Comparison of ENCODE assay signal across 29 mouse cellular contexts in genomic region chr9:107914764-107915420, GRCm38 (mm10). TPM values are rescaled to one million over a fixed set of nuclear protein-coding genes. Genes with fewer than 3 reads are reported as not detected.
"Had no signal": no experiment of that assay in that cellular context is flagged by ENCODE, and none has a peak within 500 bp of the region (broad histone marks: within the 10 kb centered on the region; RNA-seq: fewer than 3 reads in every experiment).

No protein-coding gene starts in this region.

- H3K27ac ChIP-seq: kidney, postnatal 0 days; layer of hippocampus, adult 2 months; liver, embryonic 12.5 days; liver, embryonic 15.5 days; lung, embryonic 15.5 days; midbrain, embryonic 12.5 days; neural tube, embryonic 15.5 days; stomach, embryonic 15.5 days had no signal

- H3K4me2 ChIP-seq: liver, embryonic 12.5 days; liver, embryonic 15.5 days; lung, embryonic 15.5 days; midbrain, embryonic 12.5 days; neural tube, embryonic 15.5 days; stomach, embryonic 15.5 days had no signal

- H3K4me1 ChIP-seq: liver, embryonic 12.5 days; liver, embryonic 15.5 days had no signal

- DNase-seq: kidney, adult 2 months; kidney, postnatal 25 days; layer of hippocampus, adult 9-11 months; liver; lung, adult 18-20 months; lung, postnatal 10 days; lung, postnatal 36 days; right cerebral cortex, postnatal 25 days; spleen, adult 18-20 months; thymus, postnatal 36 days had no signal

- H3K36me3 ChIP-seq: liver, embryonic 12.5 days; liver, embryonic 15.5 days; lung, embryonic 15.5 days; midbrain, embryonic 12.5 days; neural tube, embryonic 15.5 days had no signal

- H3K27me3 ChIP-seq: lung, embryonic 15.5 days; neural tube, embryonic 15.5 days; stomach, embryonic 15.5 days had no signal

- H3K9me3 ChIP-seq: liver, embryonic 12.5 days; liver, embryonic 15.5 days; lung, embryonic 15.5 days; midbrain, embryonic 12.5 days; neural tube, embryonic 15.5 days; stomach, embryonic 15.5 days had no signal

- H3K9ac ChIP-seq: liver, embryonic 12.5 days; liver, embryonic 15.5 days; lung, embryonic 15.5 days; midbrain, embryonic 12.5 days; neural tube, embryonic 15.5 days; stomach, embryonic 15.5 days had no signal

- H3K4me3 ChIP-seq: layer of hippocampus, adult 2 months; liver, embryonic 12.5 days; liver, embryonic 15.5 days; lung, embryonic 15.5 days; midbrain, embryonic 12.5 days; myocyte; neural tube, embryonic 15.5 days; stomach, embryonic 15.5 days had no signal

- ATAC-seq: liver, embryonic 12.5 days; midbrain, embryonic 16.5 days had no signal

RNA-seq across cellular contexts. Expression of gene Actl11, which starts 13.4 kb away (rescaled TPM):
- total RNA-seq: layer of hippocampus, adult 2 months; layer of hippocampus, postnatal 25 days; left cerebral cortex, adult 18-20 months; left cerebral cortex, postnatal 25 days had no signal
- polyA plus RNA-seq: kidney, embryonic 14.5 days; kidney, postnatal 0 days; large intestine, adult 2 months; limb, embryonic 11.5 days; liver, embryonic 12.5 days; liver, embryonic 15.5 days; lung, embryonic 15.5 days; midbrain, embryonic 12.5 days; midbrain, embryonic 16.5 days; myocyte; neural tube, embryonic 11.5 days; neural tube, embryonic 15.5 days; stomach, embryonic 15.5 days; thymus, postnatal 0 days had no signal

RNA-seq across cellular contexts. Expression of gene Camkv, which starts 20.6 kb away (rescaled TPM):
- total RNA-seq: monocyte, adult 5-6 weeks had no signal
- polyA plus RNA-seq: kidney, adult 2 months had no signal
